Mouse (Mus musculus): ENCODE measurements around the gene Sult1a1.

DNA sequence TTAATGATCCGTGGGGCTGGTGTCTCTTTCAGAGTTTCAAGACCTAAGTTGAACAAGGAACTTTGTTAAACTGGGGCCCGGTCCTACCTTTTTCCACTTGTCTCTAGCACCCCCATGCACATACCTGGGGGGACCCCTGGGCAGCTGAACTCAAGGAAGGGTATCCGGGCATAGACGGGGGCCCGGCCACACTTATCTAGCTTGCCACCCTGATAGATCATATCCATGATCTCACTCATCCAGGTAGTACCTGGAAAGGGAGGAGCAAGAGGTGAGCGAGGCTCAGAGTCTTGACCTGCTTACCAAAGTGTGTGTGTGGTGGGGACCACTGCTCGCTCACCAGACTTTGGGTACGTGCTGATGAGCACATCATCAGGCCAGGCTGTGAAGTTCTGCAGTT, 1.1 kb downstream of the Sult1a1 start:
- no peak for TF ChIP-seq CTCF (IDR thresholded peaks at IDR 0.05; ENCODE audit: borderline replicate concordance, insufficient read depth, low read length)
- no peak for TF ChIP-seq POLR2A (IDR thresholded peaks at IDR 0.05; ENCODE audit: low read depth, low read length)
